Mouse (Mus musculus): Measurements from ENCODE around the gene Rtn1. TPM values are rescaled to one million over a fixed set of nuclear protein-coding genes. Genes with fewer than 3 reads are reported as not detected.

Gene Rtn1
- polyA plus RNA-seq, 1 experiment: not detected

DNA sequence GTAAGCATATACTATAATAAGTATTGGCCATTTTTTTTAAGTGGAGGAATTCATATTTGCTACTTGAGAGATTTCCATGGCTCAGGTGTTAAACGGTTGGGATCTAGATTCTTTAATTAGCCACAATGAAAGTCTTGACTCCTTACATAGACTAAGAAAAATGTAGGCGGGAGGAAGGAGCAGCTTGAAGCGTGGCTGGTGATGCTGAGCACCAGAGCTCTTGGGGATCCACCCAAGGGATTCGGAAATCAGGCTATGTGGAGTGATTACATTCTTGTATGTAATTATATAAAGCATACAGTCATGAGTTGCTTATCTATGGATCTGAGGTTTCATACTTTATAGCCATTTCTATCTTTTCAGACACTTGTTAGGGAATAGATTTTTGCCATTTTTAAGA is 229.3 kb downstream of the Rtn1 start:
- H3K4me3 ChIP-seq: no peak overlapping the region
- TF ChIP-seq SRF (IDR thresholded peaks at IDR 0.05; ENCODE audit: control insufficient read depth, insufficient read length, low read depth): no peak
- TF ChIP-seq TCF3 (IDR thresholded peaks at IDR 0.05; ENCODE audit: insufficient read length, low read depth): no peak
- no peak overlapping the region for H3ac ChIP-seq (ENCODE audit: control insufficient read depth, insufficient read length)
- H3K27me3 ChIP-seq (ENCODE audit: control insufficient read depth, insufficient read depth, insufficient read length): no peaks in the 10 kb centered on the region
- no peak overlapping the region for H3K4me2 ChIP-seq (ENCODE audit: low read depth)
- no peaks in the 10 kb centered on the region for H3K36me3 ChIP-seq (ENCODE audit: control insufficient read depth, insufficient read depth)
- no peaks in the 10 kb centered on the region for H3K79me2 ChIP-seq (ENCODE audit: control insufficient read depth, insufficient read depth)

DNA sequence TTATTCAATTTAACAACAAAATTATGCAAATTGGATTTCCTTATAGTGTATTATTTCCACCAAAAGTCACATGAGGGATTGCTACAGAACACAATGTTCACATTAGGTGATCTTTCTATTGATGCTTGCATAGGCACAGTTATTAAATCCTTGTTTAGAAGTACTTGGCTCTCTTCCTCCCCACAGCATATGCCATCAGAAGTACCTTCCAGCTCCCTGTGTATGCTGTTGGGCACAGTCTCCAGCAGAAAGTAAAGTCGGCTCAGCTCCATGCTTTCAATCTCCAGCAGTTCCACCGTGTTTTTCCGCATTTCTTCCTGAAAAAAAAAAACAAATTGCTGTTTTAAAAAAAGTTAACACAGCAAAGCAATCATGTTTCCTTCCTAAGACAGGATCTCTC is 230.5 kb downstream of the Rtn1 start:
- H3K36me3 ChIP-seq (ENCODE audit: control insufficient read depth, insufficient read depth): no peaks in the 10 kb centered on the region
- no peaks in the 10 kb centered on the region for H3K27me3 ChIP-seq (ENCODE audit: control insufficient read depth, insufficient read depth, insufficient read length)
- no peaks in the 10 kb centered on the region for H3K79me2 ChIP-seq (ENCODE audit: control insufficient read depth, insufficient read depth)
- TF ChIP-seq SRF (IDR thresholded peaks at IDR 0.05; ENCODE audit: control insufficient read depth, insufficient read length, low read depth): no peak
- no peak for TF ChIP-seq TCF3 (IDR thresholded peaks at IDR 0.05; ENCODE audit: insufficient read length, low read depth)
- no peak for TF ChIP-seq MAX (IDR thresholded peaks at IDR 0.05; ENCODE audit: low read depth)
- TF ChIP-seq POLR2A (IDR thresholded peaks at IDR 0.05; ENCODE audit: insufficient read length, low read depth): no peak
- no peak for TF ChIP-seq MYOD1 (IDR thresholded peaks at IDR 0.05; ENCODE audit: control insufficient read depth in 1 of 3, insufficient read length in 2 of 3, low read depth in 2 of 3)
- TF ChIP-seq E2F4 (IDR thresholded peaks at IDR 0.05; ENCODE audit: insufficient read depth): no peak
- no peak for TF ChIP-seq TCF12 (IDR thresholded peaks at IDR 0.05; ENCODE audit: insufficient read depth, poor library complexity, severe bottlenecking)
- TF ChIP-seq USF1 (IDR thresholded peaks at IDR 0.05; ENCODE audit: low read depth): no peak
- TF ChIP-seq POLR2AphosphoS2 (IDR thresholded peaks at IDR 0.05; ENCODE audit: insufficient read length, low read depth): no peak
- TF ChIP-seq MYOG (IDR thresholded peaks at IDR 0.05; ENCODE audit: control insufficient read depth in 1 of 3, insufficient read depth in 1 of 3, insufficient read length in 2 of 3, low read depth in 2 of 3): no peak
- no peak for TF ChIP-seq CEBPB (IDR thresholded peaks at IDR 0.05; ENCODE audit: insufficient read depth, poor library complexity, severe bottlenecking)
- TF ChIP-seq REST (IDR thresholded peaks at IDR 0.05; ENCODE audit: insufficient read depth, insufficient read length): no peak
- no peak overlapping the region for H3K4me2 ChIP-seq (ENCODE audit: low read depth)
- no peak overlapping the region for H3ac ChIP-seq (ENCODE audit: control insufficient read depth, insufficient read length)
- no peak overlapping the region for H3K4me3 ChIP-seq

Other genes with a start within 250 kb of the Rtn1 start
- gene Ccdc175, start 224.0 kb downstream of the Rtn1 start, polyA plus RNA-seq (2012; fragmentation: generic; extraction: Trizol): not detected
- not detected for gene Lrrc9, start 32.8 kb upstream of the Rtn1 start, polyA plus RNA-seq (2012; fragmentation: generic; extraction: Trizol)
- gene Pcnx4, start 127.3 kb upstream of the Rtn1 start, polyA plus RNA-seq (2012; fragmentation: generic; extraction: Trizol): 4.5 TPM
- not detected for gene Gm4756, start 240.6 kb upstream of the Rtn1 start, polyA plus RNA-seq (2012; fragmentation: generic; extraction: Trizol)

All from myocyte (in vitro differentiated cells).